Mouse (Mus musculus) kidney, adult 9 months (tissue): ENCODE measurements at regions not wholly inside any gene's neighbourhood (a gene's known extent, or its start where the extent isn't known, plus 50 kb on each side); places are given as distances from the start of the nearest gene placed in this dataset.

Experiments
- DNase-seq: peaks from one replicate; pipeline ENCODE4 v3.0.0; 2022

GRCm38 (mm10) chr17:68057264-68057663, 53.3 kb upstream of the Arhgap28 start:
- DNase-seq = no peak

- no peak for DNase-seq
Observed at GRCm38 (mm10) chr17:68060455-68060854, 56.5 kb upstream of the Arhgap28 start.

GRCm38 (mm10) chr17:68065751-68066150, 61.8 kb upstream of the Arhgap28 start:
- DNase-seq = no peak

GRCm38 (mm10) chr17:68066204-68066603, 62.3 kb upstream of the Arhgap28 start:
- no peak for DNase-seq

GRCm38 (mm10) chr17:68069008-68069407, 65.1 kb upstream of the Arhgap28 start:
- no peak for DNase-seq

- DNase-seq = no peak
Observed at GRCm38 (mm10) chr17:68069484-68069883, 65.6 kb upstream of the Arhgap28 start.

GRCm38 (mm10) chr17:68071472-68071871, 67.6 kb upstream of the Arhgap28 start:
- DNase-seq = no peak

- no peak for DNase-seq
Observed at GRCm38 (mm10) chr17:68075712-68076111, 71.8 kb upstream of the Arhgap28 start.

GRCm38 (mm10) chr17:68078709-68079108, 74.8 kb upstream of the Arhgap28 start:
- DNase-seq = no peak

GRCm38 (mm10) chr17:68084446-68084845, 80.5 kb upstream of the Arhgap28 start:
- no peak for DNase-seq

- no peak for DNase-seq
Observed at GRCm38 (mm10) chr17:68087149-68087548, 83.2 kb upstream of the Arhgap28 start.

- DNase-seq = no peak
Observed at GRCm38 (mm10) chr17:68089179-68089578, 85.3 kb upstream of the Arhgap28 start.

- no peak for DNase-seq
Observed at GRCm38 (mm10) chr17:68089830-68090229, 85.9 kb upstream of the Arhgap28 start.

- DNase-seq = no peak
Observed at GRCm38 (mm10) chr17:68096982-68097381, 93.1 kb upstream of the Arhgap28 start.

GRCm38 (mm10) chr17:68097436-68097835, 93.5 kb upstream of the Arhgap28 start:
- DNase-seq = no peak

- DNase-seq = no peak
Observed at GRCm38 (mm10) chr17:68100093-68100492, 96.2 kb upstream of the Arhgap28 start.

GRCm38 (mm10) chr17:68103346-68103745, 99.4 kb upstream of the Arhgap28 start:
- DNase-seq = peak; percentile 40

GRCm38 (mm10) chr17:68106366-68106765, 102.4 kb upstream of the Arhgap28 start:
- no peak for DNase-seq

GRCm38 (mm10) chr17:68107875-68108274, 104.0 kb upstream of the Arhgap28 start:
- DNase-seq = no peak

- no peak for DNase-seq
Observed at GRCm38 (mm10) chr17:68111834-68112473, 108.0 kb upstream of the Arhgap28 start.

- peak; percentile 2 for DNase-seq
Observed at GRCm38 (mm10) chr17:68112763-68113330, 108.9 kb upstream of the Arhgap28 start.

GRCm38 (mm10) chr17:68115599-68115998, 111.7 kb upstream of the Arhgap28 start:
- no peak for DNase-seq

- no peak for DNase-seq
Observed at GRCm38 (mm10) chr17:68119055-68119698, 115.3 kb upstream of the Arhgap28 start.

GRCm38 (mm10) chr17:68120230-68120629, 116.3 kb upstream of the Arhgap28 start:
- no peak for DNase-seq
